Mouse (Mus musculus): Measurements from ENCODE around the gene Sdk2. TPM values are rescaled to one million over a fixed set of nuclear protein-coding genes. Genes with fewer than 3 reads are reported as not detected.

Sdk2 gene
- polyA plus RNA-seq, 1 experiment from 2014 or later: 1.1 TPM

DNA sequence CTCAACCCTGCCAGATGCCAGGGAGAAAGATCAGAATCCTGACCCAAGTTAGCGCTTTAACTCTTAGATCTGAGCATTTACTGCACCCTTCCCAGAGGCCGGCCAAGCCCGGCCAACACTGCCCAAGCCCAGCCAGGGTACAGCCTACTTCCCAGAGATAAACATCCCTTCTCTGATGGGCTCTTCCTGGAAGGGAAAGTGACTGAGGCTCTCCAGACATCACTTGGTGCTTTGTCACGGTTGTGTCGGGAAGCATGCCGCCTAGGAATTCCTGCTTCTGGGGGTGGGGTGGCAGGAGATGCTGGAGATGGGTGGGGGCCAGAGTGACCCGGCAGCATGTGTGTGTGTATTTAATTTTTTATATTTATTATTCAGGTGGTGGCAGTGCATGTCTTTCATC, 326.7 kb downstream of the Sdk2 start:
- H3K4me3 ChIP-seq: no peak overlapping the region
- 0 out of 2 replicates have a peak, but pooled peaks cover 10% of the 10 kb centered on the region for H3K9me3 ChIP-seq (replicated peaks)
- H3K27me3 ChIP-seq (replicated peaks): no peaks in the 10 kb centered on the region
- peaks cover 57% of the 10 kb centered on the region for H3K36me3 ChIP-seq
- H3K4me1 ChIP-seq: peaks cover 65% of the 10 kb centered on the region
- 69% methylated on average over 7 of the region's 7 CpGs for WGBS (ENCODE audit: insufficient replicate concordance)
- H3K27ac ChIP-seq: no peak overlapping the region; the same call in 1 of the 2 replicates
- no peak for ATAC-seq
- H3K9ac ChIP-seq: no peak overlapping the region
- no peak overlapping the region for H3K4me2 ChIP-seq

DNA sequence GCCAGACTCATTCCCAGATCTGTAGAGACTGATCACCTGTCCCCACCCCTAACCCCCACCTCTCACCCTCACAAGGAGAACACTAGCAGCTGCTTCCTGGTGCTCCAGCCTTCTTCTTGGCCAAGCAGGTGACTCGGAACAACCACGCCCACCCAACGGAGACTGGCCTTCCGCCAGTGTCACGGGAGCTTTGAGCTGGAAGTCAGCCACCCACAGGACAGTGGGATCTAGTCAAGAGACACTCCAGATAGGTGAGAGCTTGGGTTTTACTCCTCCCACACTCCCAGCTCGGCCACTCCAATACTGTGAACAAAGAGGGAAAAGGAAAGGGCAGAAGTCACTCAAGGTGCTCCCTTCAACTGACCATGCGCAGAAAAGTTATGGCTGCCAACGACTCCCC, 327.6 kb downstream of the Sdk2 start:
- 82% methylated on average over 8 of the region's 8 CpGs for WGBS (ENCODE audit: insufficient replicate concordance)
- Histone ChIP-seq H3K27ac (no peak overlapping the region), H3K4me1 (peaks cover 71% of the 10 kb centered on the region), H3K4me3 (no peak overlapping the region), H3K9me3 (replicated peaks) (0 out of 2 replicates have a peak, but pooled peaks cover 10% of the 10 kb centered on the region), H3K36me3 (peaks cover 51% of the 10 kb centered on the region), H3K9ac (no peak overlapping the region), H3K27me3 (replicated peaks) (no peaks in the 10 kb centered on the region), H3K4me2 (no peak overlapping the region)
- no peak for ATAC-seq

GRCm38 (mm10) chr11:113737912-113738311, 328.9 kb downstream of the Sdk2 start:
- Histone ChIP-seq H3K4me1 (peaks cover 84% of the 10 kb centered on the region), H3K4me3 (no peak overlapping the region), H3K4me2 (no peak overlapping the region), H3K36me3 (peaks cover 40% of the 10 kb centered on the region), H3K9me3 (replicated peaks) (0 out of 2 replicates have a peak, but pooled peaks cover 3% of the 10 kb centered on the region), H3K27ac (no peak overlapping the region; the same call in 1 of the 2 replicates), H3K27me3 (replicated peaks) (no peaks in the 10 kb centered on the region), H3K9ac (no peak overlapping the region)
- WGBS (ENCODE audit: insufficient replicate concordance): 45% methylated on average over 8 of the region's 8 CpGs
- no peak for ATAC-seq

- Histone ChIP-seq H3K4me1 (peaks cover 88% of the 10 kb centered on the region), H3K27ac (no peak overlapping the region)
- WGBS (ENCODE audit: insufficient replicate concordance): 74% methylated on average over 3 of the region's 3 CpGs
Measured at GRCm38 (mm10) chr11:113737553-113737854, 329.3 kb downstream of the Sdk2 start.

DNA sequence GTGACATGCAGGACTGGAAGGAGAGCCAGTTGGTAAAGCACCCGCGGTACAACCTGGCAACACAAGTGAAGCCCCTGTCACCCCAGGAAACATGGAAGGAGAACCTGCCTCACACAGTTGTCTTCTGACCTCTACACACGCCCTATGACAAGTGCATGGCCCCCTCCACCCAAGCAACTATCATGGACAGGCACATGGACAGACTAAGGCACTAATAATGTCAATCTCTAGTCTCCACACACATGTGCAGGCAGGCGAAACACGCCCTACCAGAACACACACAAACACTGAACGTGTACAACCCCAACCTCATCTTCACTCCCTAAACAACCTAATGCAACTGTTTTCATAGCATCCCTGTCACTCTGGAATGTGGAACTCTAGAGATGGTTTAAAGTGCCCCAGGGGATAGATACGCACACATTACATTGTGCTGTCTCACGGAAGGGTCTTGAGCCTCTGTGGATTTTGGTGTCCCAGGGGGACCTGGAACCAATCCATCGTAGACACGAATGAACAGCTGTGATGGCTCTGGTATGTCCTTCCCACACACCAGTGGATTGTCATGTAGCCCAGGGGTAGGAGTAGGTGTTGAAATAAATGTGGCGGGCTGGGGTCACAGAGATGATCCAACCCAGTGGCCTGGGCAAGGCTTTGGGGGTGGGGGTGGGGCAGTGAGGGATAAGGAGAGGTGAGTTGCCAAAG, 329.8 kb downstream of the Sdk2 start:
- no peaks in the 10 kb centered on the region for H3K27me3 ChIP-seq (replicated peaks)
- H3K4me2 ChIP-seq: no peak overlapping the region
- H3K27ac ChIP-seq: 0 out of 2 replicates have a peak overlapping the region, but pooled peaks have one; percentile 15
- peaks cover 35% of the 10 kb centered on the region for H3K36me3 ChIP-seq
- H3K9ac ChIP-seq: no peak overlapping the region
- no peak overlapping the region for H3K4me3 ChIP-seq
- 76% methylated on average over 11 of the region's 11 CpGs for WGBS (ENCODE audit: insufficient replicate concordance)
- ATAC-seq: peak; percentile 63
- H3K9me3 ChIP-seq (replicated peaks): no peaks in the 10 kb centered on the region
- H3K4me1 ChIP-seq: peaks cover 90% of the 10 kb centered on the region

More at GRCm38 (mm10) chr11:113737553-113737854, 329.3 kb downstream of the Sdk2 start:
- Histone ChIP-seq H3K9me3 (replicated peaks) (no peaks in the 10 kb centered on the region), H3K4me2 (no peak overlapping the region), H3K27me3 (replicated peaks) (no peaks in the 10 kb centered on the region), H3K36me3 (peaks cover 36% of the 10 kb centered on the region), H3K9ac (no peak overlapping the region), H3K4me3 (no peak overlapping the region)
- ATAC-seq: no peak

DNA sequence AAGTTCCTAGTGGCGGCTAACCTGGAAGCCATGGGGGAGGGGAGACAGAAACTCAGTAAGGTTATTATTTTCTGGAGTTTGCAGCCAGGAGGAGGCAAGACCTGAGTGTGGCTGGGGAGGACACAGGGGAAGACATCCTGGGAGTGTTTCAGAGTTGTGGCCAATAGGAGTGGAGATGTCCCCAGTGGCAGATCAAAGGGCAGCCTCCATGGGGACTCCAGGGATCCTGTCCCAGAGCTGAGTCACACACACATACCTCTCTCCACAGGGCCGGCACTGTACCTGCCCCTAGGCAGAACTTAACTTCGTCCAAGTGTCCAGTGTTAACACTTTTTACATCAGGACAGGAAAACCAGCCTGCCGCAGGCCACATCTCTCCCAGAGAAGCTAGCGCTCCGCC, 331.7 kb downstream of the Sdk2 start:
- H3K9me3 ChIP-seq (replicated peaks): no peaks in the 10 kb centered on the region
- H3K4me2 ChIP-seq: no peak overlapping the region
- H3K9ac ChIP-seq: no peak overlapping the region
- peaks cover 88% of the 10 kb centered on the region for H3K4me1 ChIP-seq
- whole genome bisulfite sequencing (ENCODE audit: insufficient replicate concordance): 73% methylated on average over 6 of the region's 6 CpGs
- no peak overlapping the region for H3K4me3 ChIP-seq
- no peak for ATAC-seq
- H3K36me3 ChIP-seq: peaks cover 25% of the 10 kb centered on the region; the same call in 1 of the 2 replicates
- 0 out of 2 replicates have a peak overlapping the region, but pooled peaks have one; percentile 11 for H3K27ac ChIP-seq
- no peaks in the 10 kb centered on the region for H3K27me3 ChIP-seq (replicated peaks)

GRCm38 (mm10) chr11:113733631-113734364, 333.0 kb downstream of the Sdk2 start:
- H3K9ac ChIP-seq: no peak overlapping the region
- H3K27ac ChIP-seq: peak overlapping the region; percentile 54

DNA sequence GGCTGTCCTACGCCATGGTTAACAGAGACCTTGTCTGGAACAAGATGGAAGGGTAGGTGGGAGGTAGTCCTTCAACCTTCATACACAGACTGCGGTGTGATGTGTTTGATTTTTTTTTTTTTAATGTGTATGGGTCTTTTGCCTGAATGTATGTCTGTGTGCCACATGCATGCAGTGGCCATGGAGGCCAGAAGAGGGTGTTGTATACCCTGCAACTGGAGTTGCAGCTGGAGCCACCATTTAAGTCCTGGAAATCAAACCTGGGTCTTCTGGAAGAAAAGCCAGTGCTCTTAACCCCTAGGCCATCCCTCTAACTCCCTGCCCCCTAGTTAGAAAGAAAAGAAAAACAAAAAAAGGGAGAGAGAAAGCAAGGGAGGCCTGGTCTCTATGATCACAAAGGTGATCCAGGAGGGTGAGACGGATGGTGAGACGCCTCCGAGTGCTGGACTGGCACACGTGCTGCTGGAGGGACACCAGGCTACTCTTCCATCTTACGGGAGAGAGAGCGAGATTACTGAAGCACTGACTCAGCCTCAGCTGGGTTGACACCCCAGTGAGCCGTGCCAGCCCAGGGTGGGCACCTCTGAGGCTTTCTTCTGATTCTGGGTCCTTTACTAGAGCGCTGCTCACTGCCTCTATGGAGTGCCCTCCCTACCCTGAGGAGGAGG, 334.8 kb downstream of the Sdk2 start:
- Histone ChIP-seq H3K9ac (no peak overlapping the region), H3K4me2 (no peak overlapping the region), H3K4me3 (no peak overlapping the region), H3K27ac (no peak overlapping the region), H3K36me3 (peaks cover 41% of the 10 kb centered on the region), H3K9me3 (replicated peaks) (no peaks in the 10 kb centered on the region), H3K4me1 (peaks cover 58% of the 10 kb centered on the region), H3K27me3 (replicated peaks) (no peaks in the 10 kb centered on the region)
- 85% methylated on average over 10 of the region's 10 CpGs for WGBS (ENCODE audit: insufficient replicate concordance)
- no peak for ATAC-seq

More at GRCm38 (mm10) chr11:113733631-113734364, 333.0 kb downstream of the Sdk2 start:
- peak; percentile 31; the same call in 1 of the 2 replicates for ATAC-seq
- Histone ChIP-seq H3K27me3 (replicated peaks) (no peaks in the 10 kb centered on the region), H3K36me3 (peaks cover 28% of the 10 kb centered on the region), H3K9me3 (replicated peaks) (no peaks in the 10 kb centered on the region), H3K4me1 (peaks cover 75% of the 10 kb centered on the region), H3K4me2 (peak overlapping the region; percentile 23; the same call in 1 of the 2 replicates), H3K4me3 (no peak overlapping the region)
- WGBS (ENCODE audit: insufficient replicate concordance): 64% methylated on average over 6 of the region's 6 CpGs

- no peak overlapping the region for H3K27ac ChIP-seq
- ATAC-seq: no peak
- no peak overlapping the region for H3K9ac ChIP-seq
- no peak overlapping the region for H3K4me2 ChIP-seq
- H3K4me3 ChIP-seq: no peak overlapping the region
- H3K36me3 ChIP-seq: peaks cover 53% of the 10 kb centered on the region
- 64% methylated on average over 3 of the region's 3 CpGs for WGBS (ENCODE audit: insufficient replicate concordance)
- H3K4me1 ChIP-seq: peaks cover 48% of the 10 kb centered on the region
- no peaks in the 10 kb centered on the region for H3K27me3 ChIP-seq (replicated peaks)
- H3K9me3 ChIP-seq (replicated peaks): no peaks in the 10 kb centered on the region
Measured at GRCm38 (mm10) chr11:113730879-113731278, 336.0 kb downstream of the Sdk2 start.

- Histone ChIP-seq H3K4me3 (no peak overlapping the region), H3K4me2 (no peak overlapping the region), H3K9ac (no peak overlapping the region), H3K4me1 (peaks cover 39% of the 10 kb centered on the region), H3K9me3 (replicated peaks) (no peaks in the 10 kb centered on the region), H3K27me3 (replicated peaks) (no peaks in the 10 kb centered on the region), H3K36me3 (peaks cover 53% of the 10 kb centered on the region), H3K27ac (no peak overlapping the region)
- ATAC-seq: no peak
- WGBS (ENCODE audit: insufficient replicate concordance): 58% methylated on average over 8 of the region's 8 CpGs
Measured at GRCm38 (mm10) chr11:113729917-113730316, 336.9 kb downstream of the Sdk2 start.

DNA sequence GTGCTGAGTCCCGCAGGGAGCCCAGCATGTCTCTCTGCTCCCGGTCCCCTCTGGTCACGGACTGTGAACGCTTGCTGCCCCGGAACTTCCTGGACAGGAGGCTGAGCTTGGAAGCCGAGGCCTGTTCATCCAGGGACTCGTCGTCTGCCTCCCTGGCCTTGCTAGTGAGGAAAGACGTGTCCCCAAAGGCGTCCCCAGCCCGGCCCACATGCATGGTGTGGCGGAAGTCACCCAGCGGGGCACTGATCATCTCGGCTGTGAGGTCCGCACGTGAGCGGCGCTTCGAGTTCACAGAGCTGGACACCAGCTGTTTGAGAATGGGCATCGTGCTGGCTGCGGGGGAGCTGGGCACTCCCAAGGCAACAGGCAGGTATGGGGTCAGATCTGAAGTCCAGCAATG, 337.6 kb downstream of the Sdk2 start:
- H3K9me3 ChIP-seq (replicated peaks): no peaks in the 10 kb centered on the region
- 88% methylated on average over 21 of the region's 21 CpGs for WGBS (ENCODE audit: insufficient replicate concordance)
- H3K27ac ChIP-seq: no peak overlapping the region

DNA sequence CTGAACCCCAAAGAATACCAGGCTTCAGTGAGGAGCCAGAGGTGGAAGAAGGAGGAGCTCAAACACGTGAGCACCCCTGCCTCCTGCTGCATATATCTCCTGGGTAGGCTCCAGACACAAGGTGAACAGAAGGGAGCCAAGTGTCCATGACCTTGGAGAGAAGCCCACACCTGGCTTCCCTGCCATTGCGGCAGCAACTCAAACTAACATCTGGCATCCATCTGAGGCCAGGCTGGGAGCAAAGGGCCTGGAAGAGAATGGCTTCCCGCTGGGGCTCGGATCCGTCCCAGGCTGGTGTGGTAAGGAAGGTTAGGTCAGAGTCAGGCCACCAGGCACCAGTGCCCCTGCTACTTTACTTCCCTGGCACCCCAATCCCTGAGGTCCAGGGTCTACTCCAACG, 338.9 kb downstream of the Sdk2 start:
- Histone ChIP-seq H3K4me3 (no peak overlapping the region), H3K27ac (no peak overlapping the region), H3K9ac (no peak overlapping the region), H3K4me2 (no peak overlapping the region), H3K4me1 (peaks cover 23% of the 10 kb centered on the region), H3K36me3 (peaks cover 53% of the 10 kb centered on the region), H3K9me3 (replicated peaks) (no peaks in the 10 kb centered on the region), H3K27me3 (replicated peaks) (peaks cover 5% of the 10 kb centered on the region; the same call in 1 of the 2 replicates)
- WGBS (ENCODE audit: insufficient replicate concordance): 87% methylated on average over 6 of the region's 6 CpGs
- no peak for ATAC-seq

More for the DNA sequence above, 337.6 kb downstream of the Sdk2 start:
- Histone ChIP-seq H3K9ac (no peak overlapping the region), H3K36me3 (peaks cover 53% of the 10 kb centered on the region), H3K4me3 (no peak overlapping the region), H3K4me1 (peaks cover 32% of the 10 kb centered on the region), H3K27me3 (replicated peaks) (no peaks in the 10 kb centered on the region), H3K4me2 (no peak overlapping the region)
- no peak for ATAC-seq

Measured in liver, embryonic 12.5 days (tissue).